Mouse (Mus musculus) MEL (cell line): ENCODE results near the gene Sphk2. TPM values are rescaled to one million over a fixed set of nuclear protein-coding genes. Genes with fewer than 3 reads are reported as not detected.

Experiments used
- DNase-seq: peaks from one replicate; pipeline ENCODE4 v3.0.0; 2011; ENCODE audit warnings: low read depth, low spot score
- H3K27ac ChIP-seq: 2 replicates; pipeline ENCODE4 v1.5.1; 2012; ENCODE audit warnings: low read depth, mild to moderate bottlenecking, control low read depth, low read length, moderate library complexity; ENCODE audit not compliant: control insufficient read depth
- H3K27me3 ChIP-seq, 2 experiments: fragments of 150-350 bp in 1 of 2; sonication (generic) in 1 of 2; 2 replicates each; pipeline ENCODE4 v1.6.1; 2012; ENCODE audit warnings: low read length in 2 of 2, mild to moderate bottlenecking in 2 of 2, improper control_type of control experiment in 1 of 2, moderate library complexity in 1 of 2; ENCODE audit not compliant: insufficient read depth in 2 of 2, control insufficient read depth in 1 of 2
- H3K36me3 ChIP-seq, 2 experiments: 2 replicates each; pipeline ENCODE4 v1.6.1; 2012 to 2014; ENCODE audit warnings: low read length in 2 of 2, improper control_type of control experiment in 1 of 2, inconsistent platforms in 1 of 2, mild to moderate bottlenecking in 1 of 2; ENCODE audit not compliant: insufficient read depth in 2 of 2, control insufficient read depth in 1 of 2
- H3K4me1 ChIP-seq, 2 experiments: fragments of 150-350 bp in 1 of 2; sonication (generic) in 1 of 2; 2 replicates each; pipeline ENCODE4 v1.6.1; 2012; ENCODE audit warnings: low read length in 2 of 2, improper control_type of control experiment in 1 of 2, mild to moderate bottlenecking in 1 of 2; ENCODE audit not compliant: insufficient read depth in 2 of 2, control insufficient read depth in 1 of 2
- H3K4me3 ChIP-seq, 2 experiments: fragments of 150-350 bp in 1 of 2; sonication (generic) in 1 of 2; 2 replicates each; pipeline ENCODE4 v1.5.1; 2012; ENCODE audit warnings: low read depth in 2 of 2, low read length in 2 of 2, mild to moderate bottlenecking in 2 of 2, moderate library complexity in 2 of 2, control low read depth in 1 of 2, improper control_type of control experiment in 1 of 2; ENCODE audit not compliant: control insufficient read depth in 1 of 2, insufficient read depth in 1 of 2
- H3K79me2 ChIP-seq: 2 replicates; pipeline ENCODE4 v1.6.1; 2012; ENCODE audit warnings: mild to moderate bottlenecking, low read length, moderate library complexity; ENCODE audit not compliant: control insufficient read depth, poor library complexity, insufficient read depth
- H3K9ac ChIP-seq: 2 replicates; pipeline ENCODE4 v1.6.1; 2012; ENCODE audit warnings: low read depth, mild to moderate bottlenecking, control low read depth, low read length, moderate library complexity; ENCODE audit not compliant: control insufficient read depth, poor library complexity, severe bottlenecking
- H3K9me3 ChIP-seq: fragments of 150-350 bp; sonication (generic); replicated peaks from 2 replicates; pipeline ENCODE4 v1.6.1; 2012; ENCODE audit warnings: mild to moderate bottlenecking, low read length, improper control_type of control experiment, moderate library complexity; ENCODE audit not compliant: insufficient read depth
- BHLHE40 ChIP-seq: IDR thresholded peaks from 2 replicates; pipeline ENCODE4 v1.6.1; 2012; ENCODE audit warnings: low read depth, mild to moderate bottlenecking, inconsistent platforms, low read length, improper control_type of control experiment, borderline replicate concordance
- CHD2 ChIP-seq: IDR thresholded peaks from 2 replicates; pipeline ENCODE4 v1.6.1; 2011; ENCODE audit warnings: low read length, improper control_type of control experiment
- ELF1 ChIP-seq: IDR thresholded peaks from 2 replicates; pipeline ENCODE4 v1.6.1; 2014; ENCODE audit warnings: low read depth, mild to moderate bottlenecking, inconsistent platforms, low read length, improper control_type of control experiment, moderate library complexity
- ETS1 ChIP-seq: IDR thresholded peaks from 2 replicates; pipeline ENCODE4 v1.6.1; 2012; ENCODE audit warnings: low read depth, mild to moderate bottlenecking, inconsistent platforms, low read length, improper control_type of control experiment, moderate library complexity
- GABPA ChIP-seq: IDR thresholded peaks from 2 replicates; pipeline ENCODE4 v1.6.1; 2012; ENCODE audit warnings: low read depth, mild to moderate bottlenecking, inconsistent platforms, low read length, improper control_type of control experiment, moderate library complexity
- GATA1 ChIP-seq: IDR thresholded peaks from 2 replicates; pipeline ENCODE4 v1.6.1; 2011; ENCODE audit warnings: low read depth, low read length, improper control_type of control experiment
- MAFK ChIP-seq: IDR thresholded peaks from 2 replicates; pipeline ENCODE4 v1.6.1; 2011; ENCODE audit warnings: low read depth, mild to moderate bottlenecking, low read length, improper control_type of control experiment, borderline replicate concordance
- MAZ ChIP-seq: IDR thresholded peaks from 2 replicates; pipeline ENCODE4 v1.6.1; 2012; ENCODE audit warnings: low read depth, mild to moderate bottlenecking, inconsistent platforms, low read length, improper control_type of control experiment
- MEF2A ChIP-seq: IDR thresholded peaks from 2 replicates; pipeline ENCODE4 v1.6.1; 2014; ENCODE audit warnings: low read depth, mild to moderate bottlenecking, inconsistent platforms, low read length, improper control_type of control experiment; ENCODE audit not compliant: poor library complexity, insufficient replicate concordance, severe bottlenecking; ENCODE audit errors: extremely low read depth
- MYB ChIP-seq: IDR thresholded peaks from 2 replicates; pipeline ENCODE4 v1.6.1; 2011; ENCODE audit warnings: mild to moderate bottlenecking, low read depth, low read length, improper control_type of control experiment
- NELFE ChIP-seq: IDR thresholded peaks from 2 replicates; pipeline ENCODE4 v1.6.1; 2011; ENCODE audit warnings: low read depth, low read length, improper control_type of control experiment
- POLR2A ChIP-seq, 2 experiments: IDR thresholded peaks; 2 replicates each; pipeline ENCODE4 v1.6.1; 2011 to 2012; ENCODE audit warnings: low read length in 2 of 2, mild to moderate bottlenecking in 2 of 2, control low read depth in 1 of 2, improper control_type of control experiment in 1 of 2, low read depth in 1 of 2, moderate library complexity in 1 of 2; ENCODE audit not compliant: control insufficient read depth in 1 of 2, insufficient read depth in 1 of 2, poor library complexity in 1 of 2
- POLR2AphosphoS2 ChIP-seq: IDR thresholded peaks from 2 replicates; pipeline ENCODE4 v1.6.1; 2011; ENCODE audit warnings: low read length, improper control_type of control experiment
- POLR2AphosphoS5 ChIP-seq: IDR thresholded peaks from 2 replicates; pipeline ENCODE4 v1.6.1; 2012; ENCODE audit warnings: low read depth, borderline replicate concordance, mild to moderate bottlenecking, inconsistent platforms, low read length, moderate library complexity, mixed read lengths
- RCOR1 ChIP-seq: IDR thresholded peaks from 2 replicates; pipeline ENCODE4 v1.6.1; 2012; ENCODE audit warnings: low read depth, mild to moderate bottlenecking, inconsistent platforms, low read length, improper control_type of control experiment
- SIN3A ChIP-seq: IDR thresholded peaks from 2 replicates; pipeline ENCODE4 v1.6.1; 2012; ENCODE audit warnings: low read length, improper control_type of control experiment, inconsistent platforms
- SMC3 ChIP-seq: IDR thresholded peaks from 2 replicates; pipeline ENCODE4 v1.6.1; 2011; ENCODE audit warnings: low read depth, low read length, improper control_type of control experiment
- TAL1 ChIP-seq: IDR thresholded peaks from 2 replicates; pipeline ENCODE4 v1.6.1; 2012; ENCODE audit warnings: mild to moderate bottlenecking, inconsistent platforms, low read length, moderate library complexity, mixed read lengths
- TBP ChIP-seq: IDR thresholded peaks from 2 replicates; pipeline ENCODE4 v1.8.0; 2011; ENCODE audit warnings: low read depth, low read length, improper control_type of control experiment
- TCF12 ChIP-seq: IDR thresholded peaks from 2 replicates; pipeline ENCODE4 v1.6.1; 2014; ENCODE audit warnings: low read depth, mild to moderate bottlenecking, inconsistent platforms, low read length, improper control_type of control experiment, moderate library complexity
- UBTF ChIP-seq: IDR thresholded peaks from 2 replicates; pipeline ENCODE4 v1.6.1; 2012; ENCODE audit warnings: low read depth, mild to moderate bottlenecking, inconsistent platforms, low read length, improper control_type of control experiment, moderate library complexity, borderline replicate concordance; ENCODE audit not compliant: insufficient read depth
- USF1 ChIP-seq: IDR thresholded peaks from 2 replicates; pipeline ENCODE4 v1.6.1; 2014; ENCODE audit warnings: low read depth, mild to moderate bottlenecking, inconsistent platforms, low read length, improper control_type of control experiment, moderate library complexity
- USF2 ChIP-seq, 2 experiments: IDR thresholded peaks; 2 replicates each; pipeline ENCODE4 v1.6.1; 2011 to 2012; ENCODE audit warnings: improper control_type of control experiment in 2 of 2, low read length in 2 of 2, borderline replicate concordance in 1 of 2, inconsistent platforms in 1 of 2, low read depth in 1 of 2, mild to moderate bottlenecking in 1 of 2; ENCODE audit not compliant: insufficient read depth in 1 of 2
- ZC3H11A ChIP-seq: IDR thresholded peaks from 2 replicates; pipeline ENCODE4 v1.6.1; 2012; ENCODE audit warnings: low read depth, mild to moderate bottlenecking, inconsistent platforms, low read length, improper control_type of control experiment
- ZMIZ1 ChIP-seq: IDR thresholded peaks from 2 replicates; pipeline ENCODE4 v1.6.1; 2012; ENCODE audit warnings: low read depth, mild to moderate bottlenecking, inconsistent platforms, low read length, improper control_type of control experiment, moderate library complexity
- ZNF384 ChIP-seq: IDR thresholded peaks from 2 replicates; pipeline ENCODE4 v1.6.1; 2012; ENCODE audit warnings: low read depth, mild to moderate bottlenecking, inconsistent platforms, low read length, improper control_type of control experiment
- polyA plus RNA-seq, 2 experiments: library from polyadenylated mRNA; stranded (reverse) in 1 of 2; unstranded in 1 of 2; fragments of >175 nt in 1 of 2; fragments of >200 nt in 1 of 2; gene quantifications; 2 replicates each; pipeline versions ENCODE4 v1.2.1 to v1.2.4; 2012; ENCODE audit warnings: low replicate concordance in 2 of 2, low read depth in 1 of 2; ENCODE audit not compliant: insufficient read length in 2 of 2, insufficient read depth in 1 of 2, missing spikeins in 1 of 2
- total RNA-seq: library from RNA; depleted of rRNA; stranded (reverse); fragments of 300-350 nt; gene quantifications from 2 replicates; pipeline ENCODE4 v1.2.3, GENCODE M21; 2012

The Sphk2 gene
- total and polyA plus RNA-seq, 3 experiments, result 21.0 to 40.2 TPM; not detected in 1

DNA sequence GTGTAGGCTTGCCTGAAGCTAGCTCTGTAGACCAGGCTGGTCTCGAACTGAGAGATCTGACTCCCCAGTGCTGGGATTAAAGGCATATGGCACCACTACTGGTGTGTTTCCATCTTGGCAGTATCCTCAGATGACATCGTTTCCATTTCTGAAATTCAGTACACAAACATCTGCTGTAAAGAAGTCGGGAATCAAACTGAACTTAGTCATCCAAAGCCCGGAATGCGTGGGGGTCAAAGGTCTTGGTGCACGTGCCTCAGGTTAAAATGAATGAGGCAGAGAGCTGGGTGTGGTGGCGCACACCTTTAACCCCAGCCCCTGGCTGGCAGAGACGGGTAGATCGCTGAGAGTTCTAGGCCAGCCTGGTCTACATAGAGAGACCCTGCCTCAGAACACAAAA is 32.4 kb upstream of the Sphk2 start:
- no peak overlapping the region for H3K4me3 ChIP-seq
- H3K27me3 ChIP-seq, result peaks cover 0 to 2% of the 10 kb centered on the region in 2 experiments; a peak in 1 of 4 replicates
- no peak overlapping the region for H3K9ac ChIP-seq
- no peaks in the 10 kb centered on the region for H3K9me3 ChIP-seq
- DNase-seq, result no peak
- no peak for TF ChIP-seq GATA1
- no peak for TF ChIP-seq SIN3A
- TF ChIP-seq MAFK, result no peak
- no peak for TF ChIP-seq ZMIZ1
- no peak for TF ChIP-seq TBP
- no peak for TF ChIP-seq POLR2AphosphoS2
- no peak for TF ChIP-seq USF2 (IDR thresholded peaks at IDR 0.05; ENCODE audit: borderline replicate concordance in 1 of 2, insufficient read depth in 1 of 2, low read depth in 1 of 2, low read length in 2 of 2)
- TF ChIP-seq TAL1, result no peak
- TF ChIP-seq BHLHE40, result no peak
- TF ChIP-seq RCOR1, result no peak
- no peak for TF ChIP-seq POLR2A (IDR thresholded peaks at IDR 0.05; ENCODE audit: control insufficient read depth in 1 of 2, insufficient read depth in 1 of 2, low read depth in 1 of 2, low read length in 2 of 2, poor library complexity in 1 of 2)
- no peak for TF ChIP-seq ELF1
- no peaks in the 10 kb centered on the region for H3K4me1 ChIP-seq
- no peaks in the 10 kb centered on the region for H3K36me3 ChIP-seq
- no peak overlapping the region for H3K27ac ChIP-seq
- no peaks in the 10 kb centered on the region for H3K79me2 ChIP-seq

DNA sequence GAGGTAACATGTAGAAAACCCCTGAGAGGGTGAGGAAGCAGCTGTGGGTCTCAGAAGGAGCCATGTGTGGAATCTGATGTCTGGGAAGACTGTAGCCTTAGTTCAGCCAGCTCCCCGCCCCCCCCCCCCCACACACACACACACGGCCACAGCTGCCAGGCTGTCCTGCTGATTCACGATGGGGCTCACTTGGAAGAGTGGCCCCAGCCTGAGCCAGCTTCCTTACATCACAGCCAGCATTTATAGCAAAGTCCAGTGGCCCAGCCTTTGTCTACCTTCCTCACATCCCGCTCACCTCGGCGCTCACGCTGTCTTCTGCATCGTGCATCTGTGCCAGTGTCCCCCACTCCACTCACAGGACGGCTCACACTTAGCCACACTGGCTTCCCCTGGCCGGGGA is 31.6 kb upstream of the Sphk2 start:
- DNase-seq, result no peak
- Histone ChIP-seq H3K79me2 (no peaks in the 10 kb centered on the region), H3K9me3 (no peaks in the 10 kb centered on the region), H3K4me3 (no peak overlapping the region), H3K27me3 (peaks cover 0 to 2% of the 10 kb centered on the region in 2 experiments; a peak in 1 of 4 replicates), H3K9ac (no peak overlapping the region), H3K4me1 (no peaks in the 10 kb centered on the region), H3K27ac (no peak overlapping the region), H3K36me3 (no peaks in the 10 kb centered on the region)
- TF ChIP-seq GABPA (no peak), RCOR1 (no peak), TBP (no peak), SIN3A (no peak), POLR2AphosphoS5 (no peak), GATA1 (no peak), POLR2A (IDR thresholded peaks at IDR 0.05; ENCODE audit: control insufficient read depth in 1 of 2, insufficient read depth in 1 of 2, low read depth in 1 of 2, low read length in 2 of 2, poor library complexity in 1 of 2) (no peak), USF1 (no peak), ETS1 (no peak), UBTF (no peak), ZC3H11A (no peak), CHD2 (no peak), MEF2A (no peak), NELFE (no peak), TCF12 (no peak), SMC3 (no peak), MYB (no peak), MAZ (no peak), ZNF384 (no peak)
